Mouse (Mus musculus) spleen, adult 2 months (tissue): Measurements from ENCODE around the gene Il7r. TPM values are rescaled to one million over a fixed set of nuclear protein-coding genes. Genes with fewer than 3 reads are reported as not detected.
A peak's percentile ranks its signal among the peaks of the same experiment; 100 is the strongest.

Experiments
- DNase-seq, 2 experiments: peaks; one replicate each; pipeline versions ENCODE4 v3.0.0 to v3.0.0-alpha.2; 2012 to 2021; ENCODE audit warnings: low spot score in 2 of 2, low read depth in 1 of 2
- H3K27ac ChIP-seq: fragments of 200-500 bp; 2 replicates; pipeline ENCODE4 v1.5.1; 2012; ENCODE audit warnings: low read length, inconsistent platforms; ENCODE audit not compliant: insufficient read depth
- H3K27me3 ChIP-seq: fragments of 200-500 bp; 2 replicates; pipeline ENCODE4 v1.6.1; 2012; ENCODE audit warnings: mild to moderate bottlenecking, moderate library complexity, low read length, inconsistent platforms; ENCODE audit not compliant: control insufficient read depth, insufficient read depth
- H3K36me3 ChIP-seq: fragments of 200-500 bp; 2 replicates; pipeline ENCODE4 v1.6.1; 2012; ENCODE audit warnings: mild to moderate bottlenecking, low read length, inconsistent platforms; ENCODE audit not compliant: control insufficient read depth, insufficient read depth
- H3K4me1 ChIP-seq: fragments of 200-500 bp; 2 replicates; pipeline ENCODE4 v1.6.1; 2011; ENCODE audit warnings: inconsistent platforms; ENCODE audit not compliant: control insufficient read depth, insufficient read depth, insufficient read length
- H3K4me3 ChIP-seq: fragments of 200-500 bp; 2 replicates; pipeline ENCODE4 v1.5.1; 2011; ENCODE audit warnings: mild to moderate bottlenecking, inconsistent platforms; ENCODE audit not compliant: insufficient read depth, insufficient read length; ENCODE audit errors: extremely low read depth
- CTCF ChIP-seq: fragments of 200-500 bp; IDR thresholded peaks from 2 replicates; pipeline ENCODE4 v1.5.1; 2011; ENCODE audit warnings: mild to moderate bottlenecking, inconsistent platforms; ENCODE audit not compliant: insufficient read depth, insufficient read length, insufficient replicate concordance; ENCODE audit errors: extremely low read depth
- POLR2A ChIP-seq: fragments of 200-500 bp; IDR thresholded peaks from 2 replicates; pipeline ENCODE4 v1.6.1; 2011; ENCODE audit warnings: low read depth, low read length, inconsistent platforms
- WGBS: fragments of 180-500 bp; shearing (Covaris S2); methylation state at CpG from one replicate; pipeline ENCODE4 v1.1.7; 2018; 5-methylcytosine and 5-hydroxymethylcytosine counted together
- polyA plus RNA-seq: library from polyadenylated mRNA; depleted of rRNA; stranded (reverse); fragments of >200 nt; gene quantifications from 2 replicates; pipeline ENCODE4 v1.2.3, GENCODE M21; 2012; rRNA removed

Il7r gene
- polyA plus RNA-seq, 1 experiment = 9.6 TPM

GRCm38 (mm10) chr15:9489417-9490118, 40.4 kb downstream of the Il7r start:
- Histone ChIP-seq H3K4me1 (no peaks in the 10 kb centered on the region), H3K36me3 (no peaks in the 10 kb centered on the region), H3K27ac (no peak overlapping the region), H3K27me3 (no peaks in the 10 kb centered on the region), H3K4me3 (no peak overlapping the region)
- WGBS = 91% methylated on average over 2 of the region's 2 CpGs
- DNase-seq = no peak
- no peak for TF ChIP-seq POLR2A
- no peak for TF ChIP-seq CTCF

GRCm38 (mm10) chr15:9473188-9473587, 56.8 kb downstream of the Il7r start:
- no peaks in the 10 kb centered on the region for H3K36me3 ChIP-seq
- no peak overlapping the region for H3K27ac ChIP-seq
- WGBS = 81% methylated on average over 1 of the region's 1 CpGs
- 0 out of 2 replicates have a peak, but pooled peaks cover 2% of the 10 kb centered on the region for H3K4me1 ChIP-seq
- no peak for DNase-seq
- no peak overlapping the region for H3K4me3 ChIP-seq
- TF ChIP-seq CTCF = no peak
- no peak for TF ChIP-seq POLR2A
- no peaks in the 10 kb centered on the region for H3K27me3 ChIP-seq

- no peak for TF ChIP-seq CTCF
- no peak for TF ChIP-seq POLR2A
- Histone ChIP-seq H3K4me1 (0 out of 2 replicates have a peak, but pooled peaks cover 2% of the 10 kb centered on the region), H3K27me3 (no peaks in the 10 kb centered on the region), H3K4me3 (no peak overlapping the region), H3K36me3 (no peaks in the 10 kb centered on the region), H3K27ac (no peak overlapping the region)
- no peak for DNase-seq
- 59% methylated on average over 3 of the region's 3 CpGs for WGBS
Observed at GRCm38 (mm10) chr15:9472618-9473017, 57.4 kb downstream of the Il7r start.

- Histone ChIP-seq H3K4me1 (0 out of 2 replicates have a peak, but pooled peaks cover 2% of the 10 kb centered on the region), H3K36me3 (no peaks in the 10 kb centered on the region), H3K27ac (no peak overlapping the region), H3K27me3 (no peaks in the 10 kb centered on the region), H3K4me3 (no peak overlapping the region)
- WGBS = 16% methylated on average over 3 of the region's 3 CpGs
- peak in 1 of 2 experiments; percentile 4 for DNase-seq
- TF ChIP-seq CTCF (no peak), POLR2A (no peak)
Observed at GRCm38 (mm10) chr15:9472167-9472566, 57.8 kb downstream of the Il7r start.

- TF ChIP-seq CTCF (no peak), POLR2A (no peak)
- WGBS = 83% methylated on average over 4 of the region's 4 CpGs
- 0 out of 2 replicates have a peak, but pooled peaks cover 2% of the 10 kb centered on the region for H3K4me1 ChIP-seq
- no peaks in the 10 kb centered on the region for H3K27me3 ChIP-seq
- H3K4me3 ChIP-seq = no peak overlapping the region
- no peak for DNase-seq
- no peaks in the 10 kb centered on the region for H3K36me3 ChIP-seq
- H3K27ac ChIP-seq = no peak overlapping the region
Observed at GRCm38 (mm10) chr15:9471053-9471685, 58.8 kb downstream of the Il7r start.

- Histone ChIP-seq H3K27me3 (no peaks in the 10 kb centered on the region), H3K4me3 (no peak overlapping the region), H3K27ac (no peak overlapping the region), H3K4me1 (peaks cover 7% of the 10 kb centered on the region; the same call in 1 of the 2 replicates), H3K36me3 (no peaks in the 10 kb centered on the region)
- DNase-seq = no peak
- TF ChIP-seq CTCF (no peak), POLR2A (no peak)
- WGBS = 0% methylated on average over 1 of the region's 1 CpGs
Observed at GRCm38 (mm10) chr15:9464039-9464438, 65.9 kb downstream of the Il7r start.

GRCm38 (mm10) chr15:9463521-9464027, 66.4 kb downstream of the Il7r start:
- TF ChIP-seq CTCF = no peak
- no peak for TF ChIP-seq POLR2A
- no peaks in the 10 kb centered on the region for H3K27me3 ChIP-seq
- no peaks in the 10 kb centered on the region for H3K36me3 ChIP-seq
- peak overlapping the region; percentile 60 for H3K27ac ChIP-seq
- peak overlapping the region; percentile 8; the same call in 1 of the 2 replicates for H3K4me3 ChIP-seq
- WGBS = 7% methylated on average over 7 of the region's 7 CpGs
- DNase-seq = peak; percentile 13 to 53
- H3K4me1 ChIP-seq = peaks cover 7% of the 10 kb centered on the region; the same call in 1 of the 2 replicates

Other genes starting within 250 kb of the Il7r start
- 0.06 TPM in 1 of 2 replicates, not detected in the other for gene Ugt3a2, start 194.6 kb downstream of the Il7r start, polyA plus RNA-seq
- gene Capsl, start 94.1 kb downstream of the Il7r start, polyA plus RNA-seq = 0.09 and 0.12 TPM in 2 replicates
- 0.04 and 0.05 TPM in 2 replicates for gene Spef2, start 218.7 kb upstream of the Il7r start, polyA plus RNA-seq